Mouse (Mus musculus) liver (tissue): ENCODE measurements around the gene Plce1.
"Not testable (repeated sequence)": the region's sequence is repeated elsewhere in the genome, so short reads cannot be mapped to it uniquely, and the experiment has no call there.

Experiments
- DNase-seq: peaks from one replicate; pipeline ENCODE4 v3.0.0-alpha.2; 2020; ENCODE audit warnings: mixed read lengths

Plce1 gene

GRCm38 (mm10) chr19:38642515-38642914, 161.6 kb downstream of the Plce1 start:
- not testable (repeated sequence) for DNase-seq

GRCm38 (mm10) chr19:38644871-38645595, 164.1 kb downstream of the Plce1 start:
- DNase-seq, result no peak

- DNase-seq, result no peak
These were observed 177.1 kb downstream of the Plce1 start for GRCm38 (mm10) chr19:38657980-38658379.

GRCm38 (mm10) chr19:38665398-38665797, 184.5 kb downstream of the Plce1 start:
- no peak for DNase-seq

GRCm38 (mm10) chr19:38672015-38672600, 191.2 kb downstream of the Plce1 start:
- no peak for DNase-seq

- no peak for DNase-seq
These were observed 193.0 kb downstream of the Plce1 start for GRCm38 (mm10) chr19:38673936-38674335.

- no peak for DNase-seq
These were observed 197.7 kb downstream of the Plce1 start for GRCm38 (mm10) chr19:38678655-38679054.

- DNase-seq, result no peak
These were observed 198.6 kb downstream of the Plce1 start for GRCm38 (mm10) chr19:38679520-38679919.

GRCm38 (mm10) chr19:38687326-38687725, 206.4 kb downstream of the Plce1 start:
- no peak for DNase-seq

GRCm38 (mm10) chr19:38688741-38689507, 208.0 kb downstream of the Plce1 start:
- DNase-seq, result no peak

- no peak for DNase-seq
These were observed 209.4 kb downstream of the Plce1 start for GRCm38 (mm10) chr19:38690276-38690675.

GRCm38 (mm10) chr19:38691533-38691932, 210.6 kb downstream of the Plce1 start:
- DNase-seq, result no peak

- DNase-seq, result no peak
These were observed 212.4 kb downstream of the Plce1 start for GRCm38 (mm10) chr19:38693331-38693730.

GRCm38 (mm10) chr19:38693769-38694168, 212.9 kb downstream of the Plce1 start:
- DNase-seq, result no peak

GRCm38 (mm10) chr19:38701776-38702175, 220.9 kb downstream of the Plce1 start:
- DNase-seq, result no peak

- no peak for DNase-seq
These were observed 223.8 kb downstream of the Plce1 start for GRCm38 (mm10) chr19:38704742-38705141.

GRCm38 (mm10) chr19:38705244-38705643, 224.3 kb downstream of the Plce1 start:
- DNase-seq, result no peak

- DNase-seq, result no peak
These were observed 225.5 kb downstream of the Plce1 start for GRCm38 (mm10) chr19:38706449-38706848.

GRCm38 (mm10) chr19:38709376-38709775, 228.5 kb downstream of the Plce1 start:
- DNase-seq, result no peak

- no peak for DNase-seq
These were observed 240.9 kb downstream of the Plce1 start for GRCm38 (mm10) chr19:38721808-38722207.

GRCm38 (mm10) chr19:38722982-38723381, 242.1 kb downstream of the Plce1 start:
- no peak for DNase-seq

- DNase-seq, result no peak
These were observed 243.1 kb downstream of the Plce1 start for GRCm38 (mm10) chr19:38723969-38724368.

GRCm38 (mm10) chr19:38728842-38729241, 247.9 kb downstream of the Plce1 start:
- no peak for DNase-seq

- DNase-seq, result no peak
These were observed 248.4 kb downstream of the Plce1 start for GRCm38 (mm10) chr19:38729264-38729663.
